Mouse (Mus musculus) kidney, embryonic 15.5 days (tissue): ENCODE results near the gene Cbx1. TPM values are rescaled to one million over a fixed set of nuclear protein-coding genes. Genes with fewer than 3 reads are reported as not detected.

Experiments
- ATAC-seq: fragments of 200-750 bp; cut with Nextera tagmentation; replicated peaks from 2 replicates; pipeline ENCODE4 v1.8.0; 2017; ENCODE audit warnings: moderate TSS enrichment; ENCODE audit not compliant: low FRiP score
- H3K27ac ChIP-seq: fragments of 300-500 bp; sonication (generic); 2 replicates; pipeline ENCODE4 v1.5.1; 2015; ENCODE audit warnings: mild to moderate bottlenecking, inconsistent platforms
- H3K27me3 ChIP-seq: fragments of 300-500 bp; sonication (generic); 2 replicates; pipeline ENCODE4 v1.6.1; 2015; ENCODE audit warnings: inconsistent platforms
- H3K36me3 ChIP-seq: fragments of 300-500 bp; sonication (generic); 2 replicates; pipeline ENCODE4 v1.6.1; 2015; ENCODE audit warnings: inconsistent platforms
- H3K4me1 ChIP-seq: fragments of 300-500 bp; sonication (generic); 2 replicates; pipeline ENCODE4 v1.6.1; 2015; ENCODE audit warnings: inconsistent platforms
- H3K4me2 ChIP-seq: fragments of 300-500 bp; sonication (generic); 2 replicates; pipeline ENCODE4 v1.6.1; 2015; ENCODE audit warnings: moderate library complexity, mild to moderate bottlenecking, inconsistent platforms
- H3K4me3 ChIP-seq: fragments of 300-500 bp; sonication (generic); replicated peaks from 2 replicates; pipeline ENCODE4 v1.5.1; 2015; ENCODE audit warnings: mild to moderate bottlenecking, inconsistent platforms
- H3K9ac ChIP-seq: fragments of 300-500 bp; sonication (generic); 2 replicates; pipeline ENCODE4 v1.6.1; 2015; ENCODE audit warnings: mild to moderate bottlenecking, inconsistent platforms
- H3K9me3 ChIP-seq: fragments of 300-500 bp; sonication (generic); replicated peaks from 2 replicates; pipeline ENCODE4 v1.6.1; 2016; ENCODE audit warnings: inconsistent platforms
- WGBS: fragments of 180-500 bp; shearing (Covaris S2); methylation state at CpG from one replicate; pipeline ENCODE4 v1.1.7; 2015; ENCODE audit warnings: mixed read lengths; 5-methylcytosine and 5-hydroxymethylcytosine counted together
- polyA plus RNA-seq: library from polyadenylated mRNA; unstranded; fragments of >200 nt; fragmentation: Nextera tagmentation; extraction: Ambion mirVana; gene quantifications from 2 replicates; pipeline ENCODE4 v1.2.1, GENCODE M21; 2015

Cbx1 gene
- polyA plus RNA-seq, 1 experiment from 2014 or later = 136 TPM

DNA sequence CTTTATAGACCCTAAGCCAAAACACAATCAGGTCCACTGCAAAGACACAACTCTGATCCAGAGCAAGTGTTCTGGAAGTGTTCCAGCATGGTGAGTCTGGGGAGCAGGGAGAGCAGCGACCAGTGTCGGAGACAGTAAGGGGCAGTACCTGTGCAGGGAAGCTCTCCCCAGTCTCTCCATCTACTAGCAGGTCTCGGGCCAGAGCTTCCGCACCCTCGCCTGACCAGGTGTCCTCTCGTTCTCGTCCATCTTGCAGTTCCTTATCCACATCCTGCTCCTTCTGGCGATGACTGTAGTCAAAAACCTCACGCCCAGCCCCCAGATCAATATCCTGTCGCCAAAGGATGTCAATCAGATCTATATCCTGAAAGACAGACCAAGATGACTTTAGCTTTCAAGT lies 33.0 kb downstream of the Cbx1 start:
- no peak for ATAC-seq
- Histone ChIP-seq H3K9ac (no peak overlapping the region), H3K36me3 (peaks cover 70% of the 10 kb centered on the region), H3K27ac (no peak overlapping the region), H3K4me2 (no peak overlapping the region), H3K4me3 (no peak overlapping the region), H3K27me3 (no peaks in the 10 kb centered on the region), H3K9me3 (no peaks in the 10 kb centered on the region), H3K4me1 (peaks cover 46% of the 10 kb centered on the region)
- WGBS = 90% methylated on average over 10 of the region's 10 CpGs

DNA sequence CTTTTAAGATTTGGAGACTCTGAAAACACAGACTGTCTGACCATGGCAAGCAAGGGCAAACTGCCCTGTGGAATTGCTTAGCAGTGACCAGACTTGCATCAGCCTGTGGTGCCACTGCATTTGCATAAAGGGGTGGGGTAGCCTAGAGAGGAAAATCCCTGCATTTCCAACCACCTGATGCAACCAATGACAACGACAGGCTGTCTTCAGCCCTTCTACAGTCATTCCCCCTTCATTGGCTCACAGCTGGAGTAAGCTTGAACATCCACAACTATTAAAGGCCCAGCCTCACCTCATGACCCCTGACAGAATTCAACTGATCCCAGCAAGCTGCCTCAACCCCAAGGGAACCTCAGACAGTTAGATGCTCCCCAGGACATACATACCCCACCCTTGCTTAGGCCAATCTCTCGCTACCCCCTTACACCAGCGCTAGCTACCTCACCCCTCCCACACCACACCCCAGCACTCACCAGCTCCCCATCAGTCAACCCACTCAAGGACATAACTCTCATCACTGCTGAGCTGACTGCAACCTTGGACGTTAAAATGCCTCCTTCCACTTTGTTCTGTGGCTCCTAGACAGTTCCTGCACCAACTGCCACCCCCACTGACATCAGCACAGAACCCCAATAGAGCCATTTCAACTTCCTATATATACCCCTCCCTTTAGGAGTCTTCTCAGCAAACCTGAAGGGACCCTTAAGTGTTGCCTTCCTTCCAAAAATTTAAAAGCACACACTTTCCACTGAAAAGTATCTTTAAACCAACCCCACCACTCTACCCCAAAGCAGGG lies 33.9 kb downstream of the Cbx1 start:
- WGBS = 33% methylated on average over 4 of the region's 4 CpGs
- peak overlapping the region; percentile 50 for H3K4me3 ChIP-seq
- peak overlapping the region; percentile 90 for H3K4me2 ChIP-seq
- ATAC-seq = no peak
- H3K27ac ChIP-seq = peak overlapping the region; percentile 90; the same call in 1 of the 2 replicates
- H3K4me1 ChIP-seq = peaks cover 55% of the 10 kb centered on the region
- H3K9ac ChIP-seq = peak overlapping the region; percentile 42
- H3K9me3 ChIP-seq = no peaks in the 10 kb centered on the region
- peaks cover 70% of the 10 kb centered on the region for H3K36me3 ChIP-seq
- H3K27me3 ChIP-seq = no peaks in the 10 kb centered on the region

DNA sequence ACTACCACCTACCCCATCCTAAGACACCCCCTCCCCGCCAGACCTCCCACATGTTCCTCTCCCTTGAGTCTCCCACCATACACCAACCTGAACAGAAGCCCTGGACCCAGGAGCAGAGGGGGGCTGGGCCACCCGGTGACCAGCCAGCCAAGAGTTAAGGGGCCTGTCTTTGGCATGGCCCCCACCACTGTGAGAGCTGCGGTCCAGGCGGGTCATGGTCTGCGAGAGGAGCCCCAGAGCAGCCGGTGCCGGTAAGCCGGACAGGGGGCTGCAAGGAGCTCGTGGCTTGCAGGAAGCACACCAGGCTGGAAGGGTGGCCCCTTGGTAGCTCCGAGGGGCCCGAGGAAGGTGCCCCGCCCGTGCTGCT lies 34.5 kb downstream of the Cbx1 start:
- Histone ChIP-seq H3K27me3 (no peaks in the 10 kb centered on the region), H3K9me3 (no peaks in the 10 kb centered on the region), H3K27ac (peak overlapping the region; percentile 90), H3K4me1 (peaks cover 60% of the 10 kb centered on the region), H3K36me3 (peaks cover 66% of the 10 kb centered on the region), H3K4me2 (peak overlapping the region; percentile 90), H3K9ac (peak overlapping the region; percentile 42), H3K4me3 (peak overlapping the region; percentile 50)
- peak; percentile 21 for ATAC-seq
- 5% methylated on average over 13 of the region's 13 CpGs for WGBS

DNA sequence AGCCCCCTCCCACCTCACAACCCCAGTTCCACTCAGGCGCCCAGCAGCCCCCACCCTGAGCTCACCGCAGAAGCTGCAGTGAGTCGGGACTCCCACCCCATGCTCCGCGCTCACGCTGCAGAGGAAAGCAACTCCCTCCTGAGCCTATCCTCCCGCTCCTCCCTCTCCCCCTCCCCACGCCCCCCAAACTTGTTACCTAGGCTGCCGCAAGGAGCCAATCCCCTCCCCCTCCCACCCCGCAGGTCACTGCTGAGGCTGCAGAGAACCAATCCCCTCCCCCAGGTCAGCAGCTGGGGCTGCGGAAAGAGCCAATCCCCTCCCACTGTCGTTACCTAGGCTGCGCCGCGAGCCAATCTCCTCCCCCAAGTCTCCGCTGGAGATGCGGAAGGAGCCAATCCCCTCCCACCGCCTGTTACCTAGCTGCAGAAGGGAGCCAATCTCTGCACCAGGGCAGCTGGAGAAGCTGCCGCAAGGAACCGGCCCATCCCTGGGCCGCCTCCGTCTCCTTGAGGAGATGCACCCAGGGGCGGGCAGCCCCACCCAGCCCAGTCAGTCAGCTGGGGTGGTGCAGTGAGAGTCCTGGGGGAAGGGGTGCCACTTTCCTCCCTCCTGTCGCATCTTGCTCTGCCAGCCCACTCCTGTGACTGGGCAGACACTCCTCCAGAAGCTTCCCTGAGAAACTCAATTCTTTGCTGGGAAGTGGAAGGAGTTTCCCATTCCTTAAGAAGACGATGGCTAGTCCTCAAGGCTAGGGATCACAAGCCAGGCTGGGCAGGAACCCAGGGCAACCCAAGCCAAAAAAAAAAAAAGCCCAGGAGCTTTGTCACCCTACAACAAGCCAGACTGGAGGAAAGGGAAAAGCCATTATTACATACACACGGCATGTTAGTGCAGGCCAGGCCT lies 35.2 kb downstream of the Cbx1 start:
- Histone ChIP-seq H3K27ac (peak overlapping the region; percentile 90), H3K27me3 (no peaks in the 10 kb centered on the region), H3K9ac (peak overlapping the region; percentile 42), H3K9me3 (no peaks in the 10 kb centered on the region), H3K4me2 (peak overlapping the region; percentile 90), H3K36me3 (peaks cover 60% of the 10 kb centered on the region), H3K4me1 (peaks cover 65% of the 10 kb centered on the region), H3K4me3 (peak overlapping the region; percentile 50)
- peak; percentile 87 for ATAC-seq
- under 1% methylated on average over 26 of the region's 26 CpGs for WGBS

DNA sequence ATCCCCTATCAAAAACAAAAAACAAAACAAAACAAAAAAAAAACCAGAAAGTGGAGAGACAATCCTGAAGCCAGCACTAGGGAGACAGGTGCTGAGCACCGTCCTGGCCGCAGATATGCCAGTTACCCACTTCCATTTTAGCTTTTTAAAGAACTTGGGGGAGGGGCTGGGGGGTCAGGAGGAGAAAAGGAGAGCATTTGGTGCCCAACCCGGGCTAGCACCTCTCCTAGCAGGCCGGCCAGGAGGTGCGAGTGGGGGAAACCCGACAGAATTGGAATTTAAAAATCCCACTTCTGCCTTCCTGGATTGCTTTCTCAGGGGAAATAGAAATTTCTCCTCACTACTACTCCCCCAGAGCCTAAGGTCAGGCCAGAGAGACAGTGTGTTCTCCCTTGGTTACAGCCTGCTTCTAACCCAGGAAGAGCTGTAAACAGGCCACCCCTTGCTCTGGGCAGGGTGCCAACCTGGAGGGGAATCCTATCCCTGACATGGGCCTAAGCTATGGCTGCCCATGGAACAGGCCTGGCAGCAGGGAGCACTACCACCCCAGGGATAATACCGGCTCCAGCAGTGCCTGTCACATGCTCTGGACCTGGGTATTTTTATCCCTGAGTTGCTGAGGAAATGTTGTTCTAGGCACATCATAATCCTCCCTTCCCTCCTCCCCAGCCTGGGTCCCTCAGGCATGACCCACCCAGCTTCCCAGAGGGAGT lies 36.0 kb downstream of the Cbx1 start:
- Histone ChIP-seq H3K4me2 (peak overlapping the region; percentile 90), H3K9ac (peak overlapping the region; percentile 21), H3K27ac (peak overlapping the region; percentile 90), H3K27me3 (no peaks in the 10 kb centered on the region), H3K4me1 (peaks cover 65% of the 10 kb centered on the region), H3K36me3 (peaks cover 52% of the 10 kb centered on the region), H3K9me3 (no peaks in the 10 kb centered on the region), H3K4me3 (peak overlapping the region; percentile 50)
- 29% methylated on average over 7 of the region's 7 CpGs for WGBS
- ATAC-seq = no peak

DNA sequence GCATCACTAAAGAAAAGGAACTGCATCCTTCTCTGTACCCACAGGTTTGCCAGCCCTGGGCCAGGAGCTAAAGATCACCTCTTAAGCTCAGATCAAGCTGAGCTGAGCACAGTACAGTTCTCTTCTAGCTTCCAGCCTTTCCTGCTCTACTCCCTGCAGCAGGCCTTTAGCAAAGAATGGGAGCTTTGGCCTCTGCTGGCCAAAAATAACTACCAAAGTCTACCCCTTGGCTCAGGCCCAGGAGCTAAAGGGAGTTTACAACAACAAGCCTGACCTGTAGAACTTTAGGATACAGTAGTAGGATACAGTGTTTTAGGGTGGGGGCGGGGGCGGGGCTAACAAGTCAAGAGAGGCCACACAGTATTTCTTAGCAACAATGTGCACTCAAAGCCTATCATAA lies 37.6 kb downstream of the Cbx1 start:
- peak overlapping the region; percentile 90 for H3K27ac ChIP-seq
- peak overlapping the region; percentile 50 for H3K4me3 ChIP-seq
- 55% methylated on average over 2 of the region's 2 CpGs for WGBS
- H3K4me1 ChIP-seq = peaks cover 74% of the 10 kb centered on the region
- H3K36me3 ChIP-seq = peaks cover 36% of the 10 kb centered on the region
- 0 out of 2 replicates have a peak overlapping the region, but pooled peaks have one; percentile 1 for H3K9ac ChIP-seq
- peak overlapping the region; percentile 90 for H3K4me2 ChIP-seq
- ATAC-seq = no peak
- H3K9me3 ChIP-seq = no peaks in the 10 kb centered on the region
- H3K27me3 ChIP-seq = no peaks in the 10 kb centered on the region

DNA sequence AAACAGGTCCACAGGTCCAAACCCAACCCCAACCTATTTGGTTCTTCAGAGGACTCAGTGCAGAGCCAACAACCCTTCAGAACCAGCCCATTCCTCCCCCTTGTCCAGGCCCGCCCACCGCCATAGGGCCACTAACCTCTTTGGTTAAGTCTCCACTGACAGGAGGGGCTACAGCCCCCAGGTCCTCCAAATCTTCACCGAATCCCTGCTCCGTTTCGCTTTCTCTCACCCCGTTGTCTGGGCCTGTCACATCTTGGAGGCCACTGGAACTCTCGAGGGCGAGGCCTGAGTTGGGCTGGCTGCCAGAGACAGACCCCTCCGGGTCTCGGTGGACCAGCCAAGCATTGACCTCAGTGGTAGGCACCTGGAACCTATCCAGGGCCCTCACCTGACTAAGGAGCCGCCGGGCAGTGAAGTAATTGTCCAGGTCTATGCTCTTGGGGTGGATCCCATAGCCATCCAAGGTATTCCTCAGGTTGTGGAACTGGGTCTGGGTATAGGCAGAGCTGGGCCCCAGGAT lies 38.2 kb downstream of the Cbx1 start:
- Histone ChIP-seq H3K4me2 (peak overlapping the region; percentile 90), H3K36me3 (peaks cover 30% of the 10 kb centered on the region), H3K27me3 (no peaks in the 10 kb centered on the region), H3K9me3 (no peaks in the 10 kb centered on the region), H3K4me3 (peak overlapping the region; percentile 50), H3K9ac (0 out of 2 replicates have a peak overlapping the region, but pooled peaks have one; percentile 18), H3K27ac (peak overlapping the region; percentile 90), H3K4me1 (peaks cover 77% of the 10 kb centered on the region)
- no peak for ATAC-seq
- WGBS = 72% methylated on average over 12 of the region's 12 CpGs

DNA sequence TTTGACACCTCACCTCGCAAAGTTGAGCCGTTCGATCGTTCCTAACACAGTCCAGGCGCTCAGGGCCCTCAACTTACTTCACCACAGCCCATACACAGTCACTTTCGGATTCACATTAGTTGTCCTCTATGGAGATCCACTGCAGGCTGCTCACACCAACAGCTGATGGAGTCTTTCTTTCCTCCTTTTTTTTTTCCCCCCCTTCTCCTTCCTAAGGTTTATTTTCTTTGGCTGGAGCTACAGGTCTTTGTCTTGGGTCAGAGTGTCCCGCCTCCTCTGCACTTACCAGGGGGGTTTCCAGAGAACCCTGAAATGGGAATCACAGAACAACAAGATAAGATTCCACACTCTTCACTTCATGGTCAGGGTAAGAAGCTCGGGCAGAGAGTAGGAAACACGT lies 39.0 kb downstream of the Cbx1 start:
- Histone ChIP-seq H3K4me1 (peaks cover 69% of the 10 kb centered on the region), H3K9me3 (no peaks in the 10 kb centered on the region), H3K9ac (no peak overlapping the region), H3K27me3 (no peaks in the 10 kb centered on the region), H3K4me3 (peak overlapping the region; percentile 50), H3K27ac (peak overlapping the region; percentile 90; the same call in 1 of the 2 replicates), H3K36me3 (peaks cover 22% of the 10 kb centered on the region), H3K4me2 (peak overlapping the region; percentile 90)
- ATAC-seq = no peak
- 54% methylated on average over 9 of the region's 9 CpGs for WGBS

DNA sequence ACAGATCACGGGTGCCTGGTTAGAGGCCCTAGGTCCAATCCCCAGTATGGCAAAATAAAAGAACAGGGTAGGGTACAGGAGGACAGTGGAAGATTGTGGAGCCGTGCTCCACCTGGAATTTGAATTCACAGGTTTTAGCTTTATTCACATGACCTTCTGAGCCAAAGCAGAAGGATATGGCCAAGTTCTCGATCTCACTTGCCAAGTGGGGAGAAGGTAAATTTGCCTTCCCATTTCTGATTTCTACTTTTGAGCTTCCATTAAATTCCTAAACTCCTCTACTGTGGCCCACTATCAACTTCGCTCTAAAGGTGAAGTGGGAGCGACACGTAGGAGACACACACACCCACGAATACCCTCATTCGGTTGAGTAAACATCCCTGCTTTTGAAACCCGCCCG lies 40.0 kb downstream of the Cbx1 start:
- H3K27me3 ChIP-seq = no peaks in the 10 kb centered on the region
- peak overlapping the region; percentile 95 for H3K4me3 ChIP-seq
- ATAC-seq = no peak
- peak overlapping the region; percentile 91 for H3K9ac ChIP-seq
- WGBS = 8% methylated on average over 10 of the region's 10 CpGs
- no peaks in the 10 kb centered on the region for H3K9me3 ChIP-seq
- peaks cover 21% of the 10 kb centered on the region for H3K36me3 ChIP-seq
- H3K4me1 ChIP-seq = peaks cover 60% of the 10 kb centered on the region
- peak overlapping the region; percentile 90 for H3K4me2 ChIP-seq
- H3K27ac ChIP-seq = peak overlapping the region; percentile 100

DNA sequence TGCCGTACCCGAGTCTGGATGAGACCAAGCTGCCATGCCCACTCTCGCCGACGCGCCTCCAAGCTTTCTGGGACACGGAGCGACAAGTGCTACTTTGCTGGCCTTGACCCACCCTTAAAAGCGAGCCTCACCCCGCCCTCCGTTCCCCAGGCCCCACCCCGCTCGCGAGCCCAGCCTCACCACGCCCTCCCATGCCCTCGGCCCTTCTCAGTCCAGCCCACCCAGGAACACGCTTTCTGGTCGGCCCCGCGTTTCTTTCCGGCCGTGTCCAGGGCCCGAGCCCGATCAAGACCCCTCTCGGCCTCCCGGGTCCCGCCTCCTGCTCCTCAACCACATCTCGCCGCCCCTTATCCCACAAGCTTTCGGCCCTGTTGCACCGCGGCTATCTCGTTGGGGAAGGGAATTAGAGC lies 40.5 kb downstream of the Cbx1 start:
- peak overlapping the region; percentile 95 for H3K4me3 ChIP-seq
- H3K9ac ChIP-seq = peak overlapping the region; percentile 91
- ATAC-seq = peak; percentile 78
- H3K4me1 ChIP-seq = peaks cover 57% of the 10 kb centered on the region
- no peaks in the 10 kb centered on the region for H3K9me3 ChIP-seq
- H3K27me3 ChIP-seq = no peaks in the 10 kb centered on the region
- peak overlapping the region; percentile 90 for H3K4me2 ChIP-seq
- peaks cover 21% of the 10 kb centered on the region for H3K36me3 ChIP-seq
- WGBS = under 1% methylated on average over 33 of the region's 33 CpGs
- H3K27ac ChIP-seq = peak overlapping the region; percentile 100

DNA sequence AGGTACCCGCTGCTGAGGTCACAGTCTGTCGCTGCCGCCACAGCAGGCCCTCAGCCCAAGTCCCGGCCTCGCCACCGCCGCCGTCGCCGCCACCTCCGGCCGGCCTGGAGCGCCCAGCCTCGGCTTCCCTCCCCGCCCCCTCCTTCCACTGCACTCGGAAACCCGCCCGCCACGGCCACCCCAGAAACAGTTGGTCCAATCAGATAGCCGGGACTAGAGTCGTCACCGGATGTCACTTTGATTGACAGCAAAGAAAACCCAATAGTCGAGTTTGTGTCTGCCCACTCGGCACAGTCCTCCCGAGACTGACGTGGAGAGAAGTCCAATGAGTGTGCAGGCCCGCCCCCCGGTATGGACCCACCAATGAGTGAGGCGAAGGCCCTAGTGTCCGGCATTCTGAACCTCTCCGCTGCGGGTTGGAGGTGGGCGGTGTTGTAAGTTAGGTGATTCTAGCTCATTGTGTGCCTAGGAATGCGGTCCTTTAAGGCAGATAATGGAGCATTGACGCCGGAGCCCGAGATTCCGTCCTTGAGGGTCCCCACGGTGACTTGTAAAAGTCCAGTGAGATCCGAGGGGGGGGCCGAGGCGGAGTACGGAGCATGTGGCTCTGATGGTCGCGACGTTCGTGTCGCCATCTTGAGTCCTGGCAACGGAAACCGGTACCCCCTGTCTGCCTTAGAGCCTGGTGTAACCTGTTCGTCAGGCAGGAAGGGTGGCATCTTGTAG lies 41.0 kb downstream of the Cbx1 start, which contains the start of gene Nfe2l1:
Nfe2l1 (minus strand) TSS at position 156 of the 726 bp plus-strand sequence.
- Histone ChIP-seq H3K27me3 (no peaks in the 10 kb centered on the region), H3K4me3 (peak within 1 kb of the TSS; percentile 95), H3K9ac (peak within 1 kb of the TSS; percentile 91), H3K4me2 (peak within 1 kb of the TSS; percentile 90), H3K27ac (peak within 1 kb of the TSS; percentile 100), H3K36me3 (peaks cover 21% of the 10 kb centered on the region), H3K9me3 (no peaks in the 10 kb centered on the region), H3K4me1 (peaks cover 51% of the 10 kb centered on the region)
- under 1% methylated on average over 50 of the region's 51 CpGs for WGBS
- peak; percentile 98 for ATAC-seq
